Mouse (Mus musculus) stomach, postnatal 0 days (tissue): ENCODE measurements around the gene Csde1.

Source experiments
- CTCF ChIP-seq: IDR thresholded peaks from 2 replicates; pipeline ENCODE4 v1.5.1; 2016; ENCODE audit warnings: antibody characterized with exemption, low read depth, mild to moderate bottlenecking, moderate library complexity
- EP300 ChIP-seq: optimal IDR thresholded peaks from 2 replicates; pipeline ENCODE3; 2016; ENCODE audit warnings: antibody characterized with exemption

GRCm38 (mm10) chr3:103026174-103026573, 5.9 kb downstream of the Csde1 start:
- TF ChIP-seq CTCF (peak; percentile 59), EP300 (no peak)
